Comparison of ENCODE assay signal across 19 mouse cellular contexts in genomic region chr11:5801511-5801910, GRCm38 (mm10). TPM values are rescaled to one million over a fixed set of nuclear protein-coding genes. Genes with fewer than 3 reads are reported as not detected.
DNase-seq lines count a peak whose midpoint lies in the region; ATAC-seq and TF ChIP-seq lines count a peak whose summit lies in the region.
"Had no signal": no experiment of that assay in that cellular context is flagged by ENCODE, and none has a peak within 500 bp of the region (broad histone marks: within the 10 kb centered on the region; RNA-seq: fewer than 3 reads in every experiment).

No protein-coding gene starts in this region.

- H3K4me2 ChIP-seq in lung, postnatal 0 days (replicated peaks; ENCODE audit: low read depth, low read length) = no peak overlapping the region
- peak overlapping the region; percentile 70 for H3K4me2 ChIP-seq in heart, embryonic 14.5 days (ENCODE audit: low read length)
- H3K4me2 ChIP-seq in stomach, postnatal 0 days (replicated peaks; ENCODE audit: low read depth) = no peak overlapping the region
- H3K4me2 ChIP-seq: hindbrain, embryonic 12.5 days; liver, embryonic 13.5 days; lung, embryonic 15.5 days; midbrain, embryonic 11.5 days; neural tube, embryonic 13.5 days had no signal

- no peak for TF ChIP-seq CTCF in lung, postnatal 0 days (IDR thresholded peaks at IDR 0.05)
- no peak for TF ChIP-seq CTCF in stomach, postnatal 0 days (IDR thresholded peaks at IDR 0.05; ENCODE audit: low read depth)

- peak overlapping the region; percentile 62 for H3K4me3 ChIP-seq in heart, embryonic 10.5 days
- no peak overlapping the region for H3K4me3 ChIP-seq in lung, postnatal 0 days (ENCODE audit: low read depth, low read length)
- H3K4me3 ChIP-seq in heart, embryonic 14.5 days (ENCODE audit: control insufficient read depth in 1 of 2, insufficient read depth in 1 of 2, low read depth in 1 of 2, low read length in 2 of 2) = peak overlapping the region; percentile 60 to 72
- H3K4me3 ChIP-seq in stomach, postnatal 0 days (ENCODE audit: low read depth, low read length) = no peak overlapping the region
- H3K4me3 ChIP-seq: hindbrain, embryonic 12.5 days; left cerebral cortex, adult 2 months; liver, embryonic 13.5 days; lung, embryonic 15.5 days; neural tube, embryonic 13.5 days had no signal

- intact Hi-C loops in left cerebral cortex, postnatal 36 days (cut with DNase I) = no loop called here

- H3K9me3 ChIP-seq in heart, embryonic 10.5 days = no peaks in the 10 kb centered on the region
- no peaks in the 10 kb centered on the region for H3K9me3 ChIP-seq in lung, postnatal 0 days (ENCODE audit: low read length)
- no peaks in the 10 kb centered on the region for H3K9me3 ChIP-seq in heart, embryonic 14.5 days (ENCODE audit: control insufficient read depth, low read length)
- H3K9me3 ChIP-seq in stomach, postnatal 0 days (ENCODE audit: control insufficient read depth, low read length) = no peaks in the 10 kb centered on the region
- H3K9me3 ChIP-seq: hindbrain, embryonic 12.5 days; liver, embryonic 13.5 days; lung, embryonic 15.5 days; neural tube, embryonic 13.5 days had no signal

- WGBS in heart, embryonic 10.5 days = 91% methylated on average over 16 of the region's 16 CpGs
- 94% methylated on average over 16 of the region's 16 CpGs for WGBS in lung, postnatal 0 days
- WGBS in heart, embryonic 14.5 days = 87% methylated on average over 16 of the region's 16 CpGs
- 88% methylated on average over 16 of the region's 16 CpGs for WGBS in stomach, postnatal 0 days

- ATAC-seq in lung, postnatal 0 days = no peak
- ATAC-seq in heart, embryonic 14.5 days (ENCODE audit: insufficient number of reproducible peaks, insufficient read depth, low FRiP score, low read depth) = no peak
- no peak for ATAC-seq in stomach, postnatal 0 days (ENCODE audit: low FRiP score, low TSS enrichment)
- ATAC-seq: forebrain, postnatal 0 days had no signal

- peaks cover 51% of the 10 kb centered on the region for H3K36me3 ChIP-seq in heart, embryonic 10.5 days
- H3K36me3 ChIP-seq in lung, postnatal 0 days (ENCODE audit: insufficient read depth, low read length) = peaks cover 21% of the 10 kb centered on the region
- peaks cover 54% of the 10 kb centered on the region for H3K36me3 ChIP-seq in heart, embryonic 14.5 days (ENCODE audit: control insufficient read depth, insufficient read depth, low read length)
- peaks cover 23% of the 10 kb centered on the region for H3K36me3 ChIP-seq in stomach, postnatal 0 days (ENCODE audit: control insufficient read depth, insufficient read depth, low read length)

- peaks cover 65% of the 10 kb centered on the region for H3K4me1 ChIP-seq in heart, embryonic 10.5 days
- H3K4me1 ChIP-seq in lung, postnatal 0 days (ENCODE audit: insufficient read depth, low read depth, low read length) = peaks cover 18% of the 10 kb centered on the region; the same call in 1 of the 2 replicates
- peaks cover 10 to 27% of the 10 kb centered on the region in 2 experiments; a peak in 3 of 4 replicates for H3K4me1 ChIP-seq in heart, embryonic 14.5 days (ENCODE audit: control insufficient read depth in 2 of 2, insufficient read depth in 2 of 2, low read length in 2 of 2)
- no peaks in the 10 kb centered on the region for H3K4me1 ChIP-seq in stomach, postnatal 0 days (replicated peaks; ENCODE audit: control insufficient read depth, insufficient read depth)
- H3K4me1 ChIP-seq: neural tube, embryonic 13.5 days had no signal

- H3K27me3 ChIP-seq in heart, embryonic 10.5 days (ENCODE audit: insufficient read depth, poor library complexity, severe bottlenecking) = no peaks in the 10 kb centered on the region
- 0 out of 2 replicates have a peak, but pooled peaks cover 5% of the 10 kb centered on the region for H3K27me3 ChIP-seq in lung, postnatal 0 days (replicated peaks; ENCODE audit: insufficient read depth, low read length)
- no peaks in the 10 kb centered on the region for H3K27me3 ChIP-seq in heart, embryonic 14.5 days (ENCODE audit: control insufficient read depth, insufficient read depth, low read length)
- no peaks in the 10 kb centered on the region for H3K27me3 ChIP-seq in stomach, postnatal 0 days (ENCODE audit: control insufficient read depth, insufficient read depth, low read length)
- H3K27me3 ChIP-seq: hindbrain, embryonic 12.5 days; liver, embryonic 13.5 days; lung, embryonic 15.5 days; neural tube, embryonic 13.5 days had no signal

- H3K9ac ChIP-seq in lung, postnatal 0 days (replicated peaks; ENCODE audit: low read depth) = no peak overlapping the region
- H3K9ac ChIP-seq in heart, embryonic 14.5 days (ENCODE audit: low read length) = peak overlapping the region; percentile 83
- H3K9ac ChIP-seq in stomach, postnatal 0 days (ENCODE audit: low read length) = no peak overlapping the region
- H3K9ac ChIP-seq: forebrain, postnatal 0 days; hindbrain, embryonic 12.5 days; liver, embryonic 13.5 days; lung, embryonic 15.5 days; neural tube, embryonic 13.5 days had no signal

- no peak for DNase-seq in heart, embryonic 10.5 days (ENCODE audit: low spot score)
- no peak for DNase-seq in heart, postnatal 4 days
- no peak for DNase-seq in lung, postnatal 0 days (ENCODE audit: low spot score)
- no peak for DNase-seq in lung, postnatal 36 days
- DNase-seq in stomach, postnatal 0 days (ENCODE audit: low spot score) = peak; percentile 12
- DNase-seq in left cerebral cortex, postnatal 36 days (ENCODE audit: low spot score in 2 of 2) = no peak
- DNase-seq: adrenal gland, adult 8-10 months; B cell, adult 2 months; cerebellum, adult 9-11 months; forebrain, postnatal 0 days; kidney, adult 9 months; liver, embryonic 13.5 days; thymus, adult 18-20 months had no signal

- H3K27ac ChIP-seq in heart, embryonic 10.5 days = peak overlapping the region; percentile 89; the same call in 1 of the 2 replicates
- H3K27ac ChIP-seq in lung, postnatal 0 days (ENCODE audit: low read length) = peak overlapping the region; percentile 11; the same call in 1 of the 2 replicates
- peak overlapping the region; percentile 83 to 92 for H3K27ac ChIP-seq in heart, embryonic 14.5 days (replicated peaks in 1 of 2; ENCODE audit: control insufficient read depth in 1 of 2, insufficient read depth in 1 of 2, low read depth in 2 of 2, low read length in 2 of 2)
- H3K27ac ChIP-seq in stomach, postnatal 0 days (replicated peaks) = no peak overlapping the region
- H3K27ac ChIP-seq: hindbrain, embryonic 12.5 days; left cerebral cortex, adult 2 months; liver, embryonic 13.5 days; lung, embryonic 15.5 days; neural tube, embryonic 13.5 days had no signal

- TF ChIP-seq EP300 in lung, postnatal 0 days (IDR thresholded peaks at IDR 0.05) = no peak
- TF ChIP-seq EP300 in stomach, postnatal 0 days (optimal IDR thresholded peaks at IDR 0.05) = no peak

RNA-seq across cellular contexts. Expression of gene Pgam2, which starts 2.0 kb away (rescaled TPM):
- 479 and 714 TPM in 2 replicates for polyA plus RNA-seq in heart, embryonic 10.5 days (2016; fragmentation: Nextera tagmentation; extraction: Ambion mirVana)
- 100 to 1,000 TPM; 715 to 738 TPM for total RNA-seq in heart, postnatal 4 days (2021)
- polyA plus RNA-seq in lung, postnatal 0 days (2015; fragmentation: Nextera tagmentation; extraction: Ambion mirVana) = 28.8 and 29.8 TPM in 2 replicates
- polyA plus RNA-seq in heart, embryonic 14.5 days (2014; fragmentation: Nextera tagmentation; extraction: Ambion mirVana) = 1,077 and 1,126 TPM in 2 replicates
- polyA plus RNA-seq in stomach, postnatal 0 days (2015; fragmentation: Nextera tagmentation; extraction: Ambion mirVana) = 2.8 and 3.9 TPM in 2 replicates
- 1 to 10 TPM; 6.0 to 6.6 TPM for total RNA-seq in left cerebral cortex, postnatal 36 days (2021)
- total RNA-seq: adrenal gland, adult 8-10 months had no signal

RNA-seq across cellular contexts. Expression of gene Dbnl, which starts 13.2 kb away (rescaled TPM):
- 101 and 114 TPM in 2 replicates for polyA plus RNA-seq in heart, embryonic 10.5 days (2016; fragmentation: Nextera tagmentation; extraction: Ambion mirVana)
- total RNA-seq in heart, postnatal 4 days (2021) = 10 to 100 TPM; 44.7 to 46.1 TPM
- polyA plus RNA-seq in lung, postnatal 0 days (2015; fragmentation: Nextera tagmentation; extraction: Ambion mirVana) = 98.0 and 99.7 TPM in 2 replicates
- polyA plus RNA-seq in heart, embryonic 14.5 days (2014; fragmentation: Nextera tagmentation; extraction: Ambion mirVana) = 65.6 and 71.2 TPM in 2 replicates
- polyA plus RNA-seq in stomach, postnatal 0 days (2015; fragmentation: Nextera tagmentation; extraction: Ambion mirVana) = 99.8 and 104 TPM in 2 replicates
- 10 to 100 TPM; 69.2 to 72.2 TPM for total RNA-seq in left cerebral cortex, postnatal 36 days (2021)

RNA-seq across cellular contexts. Expression of gene Polm, which starts 36.3 kb away (rescaled TPM):
- polyA plus RNA-seq in heart, embryonic 10.5 days (2016; fragmentation: Nextera tagmentation; extraction: Ambion mirVana) = 8.9 and 11.1 TPM in 2 replicates
- 1 to 10 TPM; 5.6 to 6.5 TPM for total RNA-seq in heart, postnatal 4 days (2021)
- polyA plus RNA-seq in lung, postnatal 0 days (2015; fragmentation: Nextera tagmentation; extraction: Ambion mirVana) = 5.9 and 8.2 TPM in 2 replicates
- polyA plus RNA-seq in heart, embryonic 14.5 days (2014; fragmentation: Nextera tagmentation; extraction: Ambion mirVana) = 5.6 and 7.0 TPM in 2 replicates
- polyA plus RNA-seq in stomach, postnatal 0 days (2015; fragmentation: Nextera tagmentation; extraction: Ambion mirVana) = 5.7 and 6.3 TPM in 2 replicates
- 10 to 100 TPM in 1 of 2 experiments, 1 to 10 TPM in 1; 8.9 to 13.7 TPM for total RNA-seq in left cerebral cortex, postnatal 36 days (2021)

RNA-seq across cellular contexts. Expression of gene Urgcp, which starts 39.3 kb away (rescaled TPM):
- polyA plus RNA-seq in heart, embryonic 10.5 days (2016; fragmentation: Nextera tagmentation; extraction: Ambion mirVana) = 21.3 and 29.9 TPM in 2 replicates
- total RNA-seq in heart, postnatal 4 days (2021) = 10 to 100 TPM; 60.5 TPM
- polyA plus RNA-seq in lung, postnatal 0 days (2015; fragmentation: Nextera tagmentation; extraction: Ambion mirVana) = 18.3 and 19.0 TPM in 2 replicates
- polyA plus RNA-seq in heart, embryonic 14.5 days (2014; fragmentation: Nextera tagmentation; extraction: Ambion mirVana) = 19.9 and 22.1 TPM in 2 replicates
- polyA plus RNA-seq in stomach, postnatal 0 days (2015; fragmentation: Nextera tagmentation; extraction: Ambion mirVana) = 14.1 and 15.4 TPM in 2 replicates
- 10 to 100 TPM; 65.6 to 75.2 TPM for total RNA-seq in left cerebral cortex, postnatal 36 days (2021)

Comparison
In these comparisons a context has a peak if more than half of its experiments do, and no peak if none do; other contexts are left out.
1. H3K4me3 ChIP-seq: peak in heart, embryonic 10.5 days (single experiment) and heart, embryonic 14.5 days (2 of 2); none in lung, postnatal 0 days (single experiment) and stomach, postnatal 0 days (single experiment).
2. RNA of gene Pgam2, which starts 2.0 kb away (polyA plus RNA-seq): 1,077 to 1,126 TPM in heart, embryonic 14.5 days and 479 to 714 TPM in heart, embryonic 10.5 days; 28.8 to 29.8 TPM in lung, postnatal 0 days and 2.8 to 3.9 TPM in stomach, postnatal 0 days; every median in the first group is over 10 times any median in the second.